Mouse (Mus musculus) thymus, postnatal 36 days (tissue): ENCODE results near the gene Jmjd1c.

Source experiments
- DNase-seq, 2 experiments: peaks; one replicate each; pipeline ENCODE4 v3.0.0; 2022; ENCODE audit warnings: mixed read lengths in 2 of 2

The Jmjd1c gene

GRCm38 (mm10) chr10:67072600-67072999, 23.3 kb upstream of the Jmjd1c start:
- no peak for DNase-seq

GRCm38 (mm10) chr10:67073577-67073976, 22.3 kb upstream of the Jmjd1c start:
- no peak for DNase-seq

- DNase-seq = no peak
Measured at GRCm38 (mm10) chr10:67075931-67076878, 19.7 kb upstream of the Jmjd1c start.

GRCm38 (mm10) chr10:67079030-67079429, 16.9 kb upstream of the Jmjd1c start:
- DNase-seq = no peak

GRCm38 (mm10) chr10:67081206-67082007, 14.5 kb upstream of the Jmjd1c start:
- DNase-seq = no peak

GRCm38 (mm10) chr10:67082531-67082930, 13.4 kb upstream of the Jmjd1c start:
- DNase-seq = no peak

- DNase-seq = no peak
Measured at GRCm38 (mm10) chr10:67083446-67084166, 12.3 kb upstream of the Jmjd1c start.

GRCm38 (mm10) chr10:67085124-67085523, 10.8 kb upstream of the Jmjd1c start:
- no peak for DNase-seq

- DNase-seq = no peak
Measured at GRCm38 (mm10) chr10:67085916-67086315, 10.0 kb upstream of the Jmjd1c start.

- DNase-seq = no peak
Measured at GRCm38 (mm10) chr10:67087447-67088226, 8.3 kb upstream of the Jmjd1c start.

- DNase-seq = no peak
Measured at GRCm38 (mm10) chr10:67090611-67091010, 5.3 kb upstream of the Jmjd1c start.

- DNase-seq = no peak
Measured at GRCm38 (mm10) chr10:67094922-67095321, 1.0 kb upstream of the Jmjd1c start.

- DNase-seq = peak; percentile 75 to 83
Measured at GRCm38 (mm10) chr10:67096621-67097436, 904 bp downstream of the Jmjd1c start, which contains the start of gene Reep3. Gene Reep3 (minus strand): TSS chr10:67096945.

GRCm38 (mm10) chr10:67097437-67098150, 1.7 kb downstream of the Jmjd1c start:
- DNase-seq = peak; percentile 20 to 39

- no peak for DNase-seq
Measured at GRCm38 (mm10) chr10:67098408-67099050, 2.6 kb downstream of the Jmjd1c start.

GRCm38 (mm10) chr10:67099183-67099929, 3.4 kb downstream of the Jmjd1c start:
- DNase-seq = no peak

- DNase-seq = no peak
Measured at GRCm38 (mm10) chr10:67100011-67100661, 4.2 kb downstream of the Jmjd1c start.

GRCm38 (mm10) chr10:67100831-67101251, 4.9 kb downstream of the Jmjd1c start:
- DNase-seq = no peak

- DNase-seq = no peak
Measured at GRCm38 (mm10) chr10:67104543-67104942, 8.6 kb downstream of the Jmjd1c start.
